Mouse (Mus musculus): ENCODE measurements around the gene Vnn3. TPM values are rescaled to one million over a fixed set of nuclear protein-coding genes. Genes with fewer than 3 reads are reported as not detected.

Gene Vnn3
- total and polyA plus RNA-seq, 3 experiments: not detected

- Histone ChIP-seq H3K9ac (ENCODE audit: control insufficient read depth, low read depth, low read length, poor library complexity, severe bottlenecking) (no peak overlapping the region), H3K9me3 (replicated peaks; ENCODE audit: insufficient read depth, low read length) (no peaks in the 10 kb centered on the region), H3K79me2 (ENCODE audit: control insufficient read depth, insufficient read depth, low read length, poor library complexity) (no peaks in the 10 kb centered on the region), H3K4me1 (ENCODE audit: control insufficient read depth in 1 of 2, insufficient read depth in 2 of 2, low read length in 2 of 2) (no peaks in the 10 kb centered on the region), H3K27me3 (ENCODE audit: control insufficient read depth in 1 of 2, insufficient read depth in 2 of 2, low read length in 2 of 2) (no peaks in the 10 kb centered on the region), H3K4me3 (ENCODE audit: control insufficient read depth in 1 of 2, insufficient read depth in 1 of 2, low read depth in 2 of 2, low read length in 2 of 2) (no peak overlapping the region), H3K27ac (ENCODE audit: control insufficient read depth, low read depth, low read length) (no peak overlapping the region), H3K36me3 (ENCODE audit: control insufficient read depth in 1 of 2, insufficient read depth in 2 of 2, low read length in 2 of 2) (no peaks in the 10 kb centered on the region)
- peak; percentile 10 for DNase-seq (ENCODE audit: low read depth, low spot score)
- TF ChIP-seq MYB (IDR thresholded peaks at IDR 0.05; ENCODE audit: low read depth, low read length) (no peak), GATA1 (IDR thresholded peaks at IDR 0.05; ENCODE audit: low read depth, low read length) (no peak), USF2 (IDR thresholded peaks at IDR 0.05; ENCODE audit: borderline replicate concordance in 1 of 2, insufficient read depth in 1 of 2, low read depth in 1 of 2, low read length in 2 of 2) (no peak), NELFE (IDR thresholded peaks at IDR 0.05; ENCODE audit: low read depth, low read length) (no peak), ETS1 (IDR thresholded peaks at IDR 0.05; ENCODE audit: low read depth, low read length) (no peak), RCOR1 (IDR thresholded peaks at IDR 0.05; ENCODE audit: low read depth, low read length) (no peak), SIN3A (IDR thresholded peaks at IDR 0.05; ENCODE audit: low read length) (no peak), ZMIZ1 (IDR thresholded peaks at IDR 0.05; ENCODE audit: low read depth, low read length) (no peak), CHD2 (IDR thresholded peaks at IDR 0.05; ENCODE audit: low read length) (no peak), JUND (IDR thresholded peaks at IDR 0.05; ENCODE audit: low read depth, low read length) (no peak)
Measured at GRCm38 (mm10) chr10:23864362-23865312, 13.4 kb downstream of the Vnn3 start.

- Histone ChIP-seq H3K9ac (ENCODE audit: control insufficient read depth, low read depth, low read length, poor library complexity, severe bottlenecking) (no peak overlapping the region), H3K9me3 (replicated peaks; ENCODE audit: insufficient read depth, low read length) (no peaks in the 10 kb centered on the region), H3K4me3 (ENCODE audit: control insufficient read depth in 1 of 2, insufficient read depth in 1 of 2, low read depth in 2 of 2, low read length in 2 of 2) (no peak overlapping the region), H3K36me3 (ENCODE audit: control insufficient read depth in 1 of 2, insufficient read depth in 2 of 2, low read length in 2 of 2) (no peaks in the 10 kb centered on the region), H3K27me3 (ENCODE audit: control insufficient read depth in 1 of 2, insufficient read depth in 2 of 2, low read length in 2 of 2) (no peaks in the 10 kb centered on the region; a peak in 1 of 4 replicates), H3K27ac (ENCODE audit: control insufficient read depth, low read depth, low read length) (no peak overlapping the region), H3K79me2 (ENCODE audit: control insufficient read depth, insufficient read depth, low read length, poor library complexity) (no peaks in the 10 kb centered on the region), H3K4me1 (ENCODE audit: control insufficient read depth in 1 of 2, insufficient read depth in 2 of 2, low read length in 2 of 2) (no peaks in the 10 kb centered on the region)
- TF ChIP-seq SIN3A (IDR thresholded peaks at IDR 0.05; ENCODE audit: low read length) (no peak), CTCF (IDR thresholded peaks at IDR 0.05 in 2 of 3, conservative IDR thresholded peaks at IDR 0.05 in 1 of 3; ENCODE audit: control insufficient read depth in 1 of 3, insufficient read depth in 1 of 3, low read depth in 2 of 3, low read length in 3 of 3, poor library complexity in 1 of 3, severe bottlenecking in 1 of 3) (peak in 1 of 3 experiments; percentile 37; a peak in 3 of 6 replicates), NELFE (IDR thresholded peaks at IDR 0.05; ENCODE audit: low read depth, low read length) (no peak), BHLHE40 (IDR thresholded peaks at IDR 0.05; ENCODE audit: borderline replicate concordance, low read depth, low read length) (no peak), SMC3 (IDR thresholded peaks at IDR 0.05; ENCODE audit: low read depth, low read length) (peak; percentile 23; the same call in 1 of the 2 replicates), ETS1 (IDR thresholded peaks at IDR 0.05; ENCODE audit: low read depth, low read length) (no peak), GABPA (IDR thresholded peaks at IDR 0.05; ENCODE audit: low read depth, low read length) (no peak), TAL1 (IDR thresholded peaks at IDR 0.05; ENCODE audit: low read length) (no peak), POLR2A (IDR thresholded peaks at IDR 0.05; ENCODE audit: control insufficient read depth in 1 of 2, insufficient read depth in 1 of 2, low read depth in 1 of 2, low read length in 2 of 2, poor library complexity in 1 of 2) (no peak), CHD2 (IDR thresholded peaks at IDR 0.05; ENCODE audit: low read length) (no peak), JUND (IDR thresholded peaks at IDR 0.05; ENCODE audit: low read depth, low read length) (no peak), ELF1 (IDR thresholded peaks at IDR 0.05; ENCODE audit: low read depth, low read length) (no peak)
- DNase-seq (ENCODE audit: low read depth, low spot score): peak; percentile 14
Measured at GRCm38 (mm10) chr10:23880695-23881094, 29.4 kb downstream of the Vnn3 start.
